Mouse (Mus musculus) stomach, postnatal 0 days (tissue): ENCODE data around the gene Myog.

Experiments used
- CTCF ChIP-seq: IDR thresholded peaks from 2 replicates; pipeline ENCODE4 v1.5.1; 2016; ENCODE audit warnings: antibody characterized with exemption, low read depth, mild to moderate bottlenecking, moderate library complexity
- EP300 ChIP-seq: optimal IDR thresholded peaks from 2 replicates; pipeline ENCODE3; 2016; ENCODE audit warnings: antibody characterized with exemption

- TF ChIP-seq CTCF, result no peak
- no peak for TF ChIP-seq EP300
Measured at GRCm38 (mm10) chr1:134332770-134333271, 43.0 kb downstream of the Myog start, which contains the start of gene Ppfia4.
